Mouse (Mus musculus): ENCODE data around the gene Tmcc2.
"Not testable (repeated sequence)": the region's sequence is repeated elsewhere in the genome, so short reads cannot be mapped to it uniquely, and the experiment has no call there.

DNA sequence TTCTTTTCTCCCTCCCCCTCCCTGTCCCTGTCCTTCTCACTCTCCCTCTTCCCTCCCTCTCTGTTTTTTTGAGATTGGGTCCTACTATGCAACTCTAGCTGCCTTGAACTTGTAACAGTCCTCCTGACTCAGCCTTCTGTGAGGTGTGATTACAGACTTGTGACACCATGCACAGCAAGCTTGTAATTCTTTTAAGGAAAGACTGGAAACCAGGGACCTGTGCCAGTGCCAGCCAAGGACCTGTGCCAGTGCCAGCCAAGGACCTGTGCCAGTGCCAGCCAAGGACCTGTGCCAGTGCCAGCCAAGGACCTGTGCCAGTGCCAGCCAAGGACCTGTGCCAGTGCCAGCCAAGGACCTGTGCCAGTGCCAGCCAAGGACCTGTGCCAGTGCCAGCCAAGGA is 42.0 kb downstream of the Tmcc2 start:
- TF ChIP-seq E2F4 (IDR thresholded peaks at IDR 0.05; ENCODE audit: borderline replicate concordance, low read depth, low read length); POLR2A (IDR thresholded peaks at IDR 0.05; ENCODE audit: control insufficient read depth in 1 of 2, insufficient read depth in 1 of 2, low read depth in 1 of 2, low read length in 2 of 2, poor library complexity in 1 of 2); CTCF (IDR thresholded peaks at IDR 0.05 in 2 of 3, conservative IDR thresholded peaks at IDR 0.05 in 1 of 3; ENCODE audit: control insufficient read depth in 1 of 3, insufficient read depth in 1 of 3, low read depth in 2 of 3, low read length in 3 of 3, poor library complexity in 1 of 3, severe bottlenecking in 1 of 3); RAD21 (IDR thresholded peaks at IDR 0.05; ENCODE audit: low read depth, low read length); ZC3H11A (IDR thresholded peaks at IDR 0.05; ENCODE audit: low read depth, low read length); NRF1 (IDR thresholded peaks at IDR 0.05; ENCODE audit: insufficient read depth, low read depth, low read length, poor library complexity, severe bottlenecking); EP300 (IDR thresholded peaks at IDR 0.05; ENCODE audit: low read depth in 1 of 2, low read length in 2 of 2): not testable (repeated sequence)

Measured in MEL (cell line).